Mouse (Mus musculus): ENCODE measurements at regions not wholly inside any gene's neighbourhood (a gene's known extent, or its start where the extent isn't known, plus 50 kb on each side); places are given as distances from the start of the nearest gene placed in this dataset.

DNA sequence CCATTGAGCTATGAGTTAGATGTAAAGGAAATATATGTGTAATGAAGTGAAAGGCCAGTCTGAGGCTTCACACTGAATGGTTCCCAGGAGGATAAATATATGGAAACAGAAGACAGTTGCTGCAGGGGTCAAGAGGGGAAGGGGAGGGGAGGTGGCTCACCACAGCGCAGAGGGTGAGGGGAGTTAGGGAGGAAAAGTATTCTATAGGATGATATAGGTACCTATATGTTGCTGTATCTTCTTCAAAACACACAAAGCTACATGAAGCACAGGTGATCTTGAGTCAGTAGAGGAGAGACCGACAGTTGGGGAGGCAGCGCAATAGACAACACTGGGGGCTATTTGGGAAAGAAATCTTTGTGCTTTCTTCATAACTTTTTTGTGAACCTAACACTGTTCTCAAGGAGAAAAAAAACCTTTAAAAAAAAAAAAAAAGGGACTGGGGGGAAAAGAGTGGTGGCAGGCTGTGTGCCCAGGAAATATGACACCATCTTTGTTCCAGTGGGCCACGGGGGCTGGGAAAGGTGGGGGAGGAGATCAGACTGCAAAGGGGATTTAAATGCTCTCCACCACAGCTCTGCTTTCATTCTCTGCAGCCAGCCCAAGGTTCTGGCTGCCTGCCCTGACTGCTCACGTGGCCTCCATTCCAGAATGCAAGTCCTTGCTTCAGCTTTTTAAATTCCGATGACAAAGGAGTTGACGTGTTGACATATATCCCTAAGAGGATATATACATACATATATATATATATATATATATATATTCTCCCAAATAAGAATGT lies 94.5 kb upstream of the Ankrd1 start:
- H3K9me3 ChIP-seq (replicated peaks): no peaks in the 10 kb centered on the region
- H3K4me3 ChIP-seq (replicated peaks): no peak overlapping the region
- no peak overlapping the region for H3K9ac ChIP-seq
- no peak overlapping the region for H3K4me2 ChIP-seq
- DNase-seq (no peak), ATAC-seq (ENCODE audit: low read depth) (no peak)
- H3K27ac ChIP-seq: no peak overlapping the region
- no peaks in the 10 kb centered on the region for H3K4me1 ChIP-seq (replicated peaks)
- no peaks in the 10 kb centered on the region for H3K36me3 ChIP-seq
- H3K27me3 ChIP-seq: no peaks in the 10 kb centered on the region
- 60% methylated on average over 7 of the region's 7 CpGs for WGBS (ENCODE audit: insufficient replicate concordance)

DNA sequence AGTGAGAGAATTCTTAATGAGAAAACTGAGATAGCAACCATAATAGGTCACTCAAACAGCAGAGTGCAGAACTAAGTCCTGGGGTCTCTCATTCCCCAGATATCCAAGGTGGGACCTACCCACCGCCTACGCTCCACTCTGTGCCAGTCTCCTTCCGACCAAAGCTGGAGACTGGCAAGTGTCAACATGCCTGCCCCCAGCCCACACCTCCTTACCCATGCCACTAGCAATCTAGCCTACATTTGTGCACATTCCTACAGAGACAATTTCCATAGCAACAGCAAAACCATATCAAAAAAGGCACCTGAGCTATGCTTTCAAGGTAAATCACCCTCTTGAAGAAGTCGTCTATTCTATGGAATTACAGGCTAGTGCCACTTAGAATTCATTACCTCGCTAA lies 97.3 kb upstream of the Ankrd1 start:
- Histone ChIP-seq H3K4me1 (replicated peaks) (no peaks in the 10 kb centered on the region), H3K9me3 (replicated peaks) (no peaks in the 10 kb centered on the region), H3K27me3 (no peaks in the 10 kb centered on the region), H3K9ac (no peak overlapping the region), H3K27ac (no peak overlapping the region), H3K4me3 (replicated peaks) (no peak overlapping the region), H3K36me3 (no peaks in the 10 kb centered on the region), H3K4me2 (no peak overlapping the region)
- no peak for ATAC-seq (ENCODE audit: low read depth)
- WGBS (ENCODE audit: insufficient replicate concordance): 71% methylated on average over 5 of the region's 5 CpGs
- DNase-seq: no peak

DNA sequence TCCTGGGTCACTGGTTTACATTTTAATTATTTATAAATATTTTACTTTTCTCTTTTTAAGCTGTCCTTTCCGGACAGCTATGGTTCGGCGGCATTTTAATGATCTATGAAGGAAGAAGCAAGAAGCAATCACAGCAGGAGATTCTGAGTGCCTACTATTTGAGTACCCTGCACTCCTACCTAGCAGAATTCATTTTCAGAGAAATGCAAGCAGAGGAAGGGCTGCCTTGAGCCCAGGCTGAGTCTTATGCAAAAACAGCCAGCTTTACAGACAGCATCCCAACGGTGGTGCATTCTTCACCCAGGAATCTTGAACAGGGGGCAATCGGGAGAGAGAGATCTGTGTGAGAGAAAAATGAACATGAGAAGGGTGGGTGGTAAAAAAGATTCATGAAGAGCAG lies 97.7 kb upstream of the Ankrd1 start:
- Histone ChIP-seq H3K4me3 (replicated peaks) (no peak overlapping the region), H3K9me3 (replicated peaks) (no peaks in the 10 kb centered on the region), H3K4me2 (no peak overlapping the region), H3K9ac (no peak overlapping the region), H3K27ac (no peak overlapping the region), H3K4me1 (replicated peaks) (no peaks in the 10 kb centered on the region), H3K27me3 (no peaks in the 10 kb centered on the region), H3K36me3 (no peaks in the 10 kb centered on the region)
- WGBS (ENCODE audit: insufficient replicate concordance): 67% methylated on average over 5 of the region's 5 CpGs
- DNase-seq (no peak), ATAC-seq (ENCODE audit: low read depth) (no peak)

DNA sequence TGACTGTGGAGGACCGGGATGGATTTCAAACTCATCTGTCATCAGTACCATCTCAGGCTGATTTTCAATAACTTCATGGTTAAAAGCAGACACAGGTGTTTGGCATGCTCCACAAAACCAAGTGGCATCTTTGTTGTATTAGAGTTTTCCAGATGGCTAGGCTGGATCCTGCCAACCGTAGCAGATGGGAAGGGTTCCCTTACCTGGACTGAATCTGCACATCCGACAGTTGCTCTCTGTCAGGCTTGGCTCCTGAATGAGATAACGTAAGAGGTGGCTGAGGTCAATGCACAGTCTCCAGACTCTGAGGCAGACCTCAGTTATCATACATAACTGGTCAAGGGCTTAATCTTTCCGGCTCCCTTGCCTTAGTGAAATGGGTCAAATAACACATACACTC lies 99.0 kb upstream of the Ankrd1 start:
- no peak overlapping the region for H3K4me2 ChIP-seq
- H3K4me1 ChIP-seq (replicated peaks): no peaks in the 10 kb centered on the region
- H3K4me3 ChIP-seq (replicated peaks): no peak overlapping the region
- DNase-seq (no peak), ATAC-seq (ENCODE audit: low read depth) (no peak)
- no peak overlapping the region for H3K27ac ChIP-seq
- WGBS (ENCODE audit: insufficient replicate concordance): 63% methylated on average over 5 of the region's 5 CpGs
- no peaks in the 10 kb centered on the region for H3K36me3 ChIP-seq
- H3K9me3 ChIP-seq (replicated peaks): no peaks in the 10 kb centered on the region
- H3K27me3 ChIP-seq: no peaks in the 10 kb centered on the region
- H3K9ac ChIP-seq: no peak overlapping the region

DNA sequence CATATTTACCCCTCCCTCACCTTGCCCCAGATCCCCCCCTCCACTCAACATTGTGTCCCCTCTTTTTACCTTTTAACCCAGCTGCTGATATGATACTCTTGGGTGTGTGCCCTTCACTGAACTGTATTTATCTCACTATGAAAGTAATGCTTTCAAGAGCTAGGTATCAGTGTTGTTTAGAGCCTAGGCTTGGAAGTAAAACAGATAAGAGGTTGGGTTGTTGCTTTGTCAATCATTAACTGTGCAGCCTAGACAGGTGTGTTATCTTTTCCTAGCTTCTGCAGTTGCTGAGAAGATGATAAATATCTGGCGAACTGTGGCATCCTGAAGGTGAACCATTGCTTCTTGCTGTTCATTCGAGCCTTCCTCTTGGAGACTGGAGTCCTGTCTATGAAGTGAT lies 101.2 kb upstream of the Ankrd1 start:
- no peak for DNase-seq
- H3K4me3 ChIP-seq (replicated peaks): no peak overlapping the region
- no peaks in the 10 kb centered on the region for H3K27me3 ChIP-seq
- H3K4me2 ChIP-seq: no peak overlapping the region
- H3K27ac ChIP-seq: no peak overlapping the region
- no peaks in the 10 kb centered on the region for H3K36me3 ChIP-seq
- no peak overlapping the region for H3K9ac ChIP-seq
- no peaks in the 10 kb centered on the region for H3K4me1 ChIP-seq (replicated peaks)
- 29% methylated on average over 2 of the region's 2 CpGs for WGBS (ENCODE audit: insufficient replicate concordance)
- no peaks in the 10 kb centered on the region for H3K9me3 ChIP-seq (replicated peaks)
- no peak for ATAC-seq (ENCODE audit: low read depth)

DNA sequence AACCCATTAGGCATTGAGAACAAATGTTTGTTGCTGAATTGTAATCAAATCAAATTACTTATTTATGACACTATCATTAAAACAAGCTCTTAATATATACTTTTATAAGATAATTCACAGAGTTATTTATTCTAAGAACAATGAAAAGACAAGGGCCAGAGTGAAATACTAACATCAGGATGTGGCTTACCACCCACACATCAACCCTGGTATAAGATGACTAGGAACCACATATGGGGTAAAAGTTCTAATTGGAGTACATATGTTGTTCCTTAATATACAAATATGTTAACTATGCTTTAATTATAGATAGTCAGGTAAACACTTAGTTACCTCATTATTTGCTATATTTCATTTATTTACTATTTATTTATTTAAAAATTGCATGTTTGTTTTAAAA lies 101.7 kb upstream of the Ankrd1 start:
- no peak for ATAC-seq (ENCODE audit: low read depth)
- Histone ChIP-seq H3K4me2 (no peak overlapping the region), H3K4me1 (replicated peaks) (no peaks in the 10 kb centered on the region), H3K9ac (no peak overlapping the region), H3K4me3 (replicated peaks) (no peak overlapping the region), H3K36me3 (no peaks in the 10 kb centered on the region), H3K27ac (no peak overlapping the region), H3K27me3 (no peaks in the 10 kb centered on the region), H3K9me3 (replicated peaks) (no peaks in the 10 kb centered on the region)
- DNase-seq: no peak

DNA sequence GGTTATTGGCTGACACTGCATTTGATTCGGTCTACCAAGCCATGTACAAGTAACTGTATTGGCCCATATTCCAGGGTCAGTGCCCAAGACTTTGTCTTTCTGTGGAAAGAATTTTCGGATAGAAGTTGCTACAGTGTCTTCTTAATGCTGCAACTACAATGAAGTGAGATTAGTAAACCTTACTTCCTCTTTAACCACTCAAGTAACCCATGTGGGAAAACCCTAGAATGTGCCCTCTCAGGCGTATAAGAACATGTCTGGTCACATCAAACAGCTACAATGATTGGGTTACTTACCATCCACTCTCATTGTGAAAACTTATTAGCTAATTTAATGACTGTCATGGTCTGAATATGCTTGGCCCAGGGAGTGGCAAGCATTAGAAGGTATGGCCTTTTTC lies 102.3 kb upstream of the Ankrd1 start:
- no peaks in the 10 kb centered on the region for H3K4me1 ChIP-seq (replicated peaks)
- ATAC-seq (ENCODE audit: low read depth) (no peak), DNase-seq (no peak)
- WGBS (ENCODE audit: insufficient replicate concordance): 46% methylated on average over 3 of the region's 3 CpGs
- H3K36me3 ChIP-seq: no peaks in the 10 kb centered on the region
- H3K9me3 ChIP-seq (replicated peaks): no peaks in the 10 kb centered on the region
- no peak overlapping the region for H3K4me3 ChIP-seq (replicated peaks)
- H3K27me3 ChIP-seq: no peaks in the 10 kb centered on the region
- no peak overlapping the region for H3K4me2 ChIP-seq
- H3K27ac ChIP-seq: no peak overlapping the region
- no peak overlapping the region for H3K9ac ChIP-seq

DNA sequence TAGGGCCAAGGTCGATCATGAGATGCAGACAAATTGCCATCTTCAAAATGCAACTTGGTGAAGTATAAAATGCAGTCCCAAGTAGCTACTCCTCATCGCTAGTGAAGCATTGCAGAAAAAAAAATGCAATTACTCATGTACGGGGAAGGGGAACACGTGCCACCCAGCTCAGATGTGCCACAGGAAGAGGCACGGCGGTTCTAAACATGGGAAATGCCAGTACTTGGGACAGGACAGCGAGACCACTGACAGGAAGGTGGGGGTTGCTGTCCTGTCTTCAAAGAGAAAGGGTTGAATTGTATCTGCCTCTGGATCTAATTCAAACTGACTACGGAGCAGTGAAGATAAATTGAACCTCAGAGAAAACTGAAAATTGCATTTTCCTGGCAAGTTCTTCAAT lies 104.6 kb upstream of the Ankrd1 start:
- Histone ChIP-seq H3K36me3 (no peaks in the 10 kb centered on the region), H3K27me3 (no peaks in the 10 kb centered on the region), H3K4me2 (no peak overlapping the region), H3K4me1 (replicated peaks) (no peaks in the 10 kb centered on the region), H3K9ac (no peak overlapping the region), H3K9me3 (replicated peaks) (no peaks in the 10 kb centered on the region), H3K27ac (no peak overlapping the region), H3K4me3 (replicated peaks) (no peak overlapping the region)
- 15% methylated on average over 8 of the region's 8 CpGs for WGBS (ENCODE audit: insufficient replicate concordance)
- no peak for ATAC-seq (ENCODE audit: low read depth)
- no peak for DNase-seq

DNA sequence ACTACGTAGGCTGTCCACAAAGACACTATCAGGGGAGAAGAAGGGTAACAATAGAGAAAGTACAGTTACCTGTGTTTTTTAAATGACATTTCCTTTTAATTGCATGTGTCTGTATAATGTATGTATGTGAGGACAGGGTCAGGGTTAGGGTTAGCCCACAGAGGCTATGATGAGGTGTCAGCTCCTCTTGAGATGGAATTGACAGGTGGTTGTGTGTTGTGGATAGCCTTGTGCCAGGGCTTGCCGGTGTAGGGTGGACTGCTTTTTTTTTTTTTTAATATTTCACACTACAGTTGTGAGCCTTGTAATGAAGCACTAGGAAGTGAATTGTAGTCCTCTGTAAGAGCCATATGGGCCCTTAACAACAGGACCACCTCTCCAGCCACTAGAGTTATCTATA lies 105.7 kb upstream of the Ankrd1 start:
- Histone ChIP-seq H3K27me3 (no peaks in the 10 kb centered on the region), H3K4me1 (replicated peaks) (no peaks in the 10 kb centered on the region), H3K4me3 (replicated peaks) (no peak overlapping the region), H3K27ac (no peak overlapping the region), H3K9me3 (replicated peaks) (no peaks in the 10 kb centered on the region), H3K36me3 (no peaks in the 10 kb centered on the region), H3K4me2 (no peak overlapping the region), H3K9ac (no peak overlapping the region)
- WGBS (ENCODE audit: insufficient replicate concordance): 74% methylated on average over 2 of the region's 2 CpGs
- DNase-seq (no peak), ATAC-seq (ENCODE audit: low read depth) (no peak)

DNA sequence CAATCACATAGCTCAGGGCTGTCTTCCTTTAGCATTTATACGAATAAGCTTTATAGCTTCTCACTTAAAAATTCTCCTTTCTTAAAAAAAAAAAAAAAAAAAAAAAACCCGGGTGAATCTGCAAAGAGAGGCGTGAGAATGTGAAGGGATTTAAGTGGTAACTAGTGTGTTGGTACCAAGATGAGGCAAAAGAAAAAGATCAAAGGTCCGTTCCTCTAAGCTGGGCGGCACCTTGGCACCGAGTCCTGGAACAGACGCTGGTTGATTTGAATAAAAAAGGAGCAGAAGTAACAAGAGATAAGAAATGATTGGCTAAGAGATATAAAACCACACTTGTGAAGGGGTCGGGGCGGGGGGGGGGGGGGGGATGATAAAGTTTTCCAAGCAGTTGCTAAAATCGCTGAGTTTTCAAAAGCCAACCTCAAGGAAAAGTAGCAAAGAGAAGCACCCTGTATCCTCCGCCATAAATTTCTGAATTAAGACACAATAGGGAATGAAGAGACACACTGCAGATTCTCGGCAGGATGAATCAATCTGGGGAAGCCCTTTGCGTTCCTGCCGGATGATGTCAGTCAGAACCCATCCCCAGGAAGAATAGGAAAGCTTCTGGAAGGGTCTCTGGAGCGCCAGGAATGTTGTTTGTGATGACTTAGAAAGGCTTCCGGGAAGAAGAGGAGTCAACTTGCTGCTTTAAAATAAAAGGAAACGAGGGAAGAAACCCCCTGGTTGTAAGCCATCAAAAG lies 107.7 kb upstream of the Ankrd1 start:
- Histone ChIP-seq H3K4me1 (replicated peaks) (no peaks in the 10 kb centered on the region), H3K36me3 (no peaks in the 10 kb centered on the region), H3K4me3 (replicated peaks) (no peak overlapping the region), H3K9me3 (replicated peaks) (no peaks in the 10 kb centered on the region), H3K27ac (no peak overlapping the region), H3K9ac (no peak overlapping the region), H3K4me2 (no peak overlapping the region), H3K27me3 (no peaks in the 10 kb centered on the region)
- ATAC-seq (ENCODE audit: low read depth) (no peak), DNase-seq (no peak)
- WGBS (ENCODE audit: insufficient replicate concordance): 16% methylated on average over 17 of the region's 17 CpGs

DNA sequence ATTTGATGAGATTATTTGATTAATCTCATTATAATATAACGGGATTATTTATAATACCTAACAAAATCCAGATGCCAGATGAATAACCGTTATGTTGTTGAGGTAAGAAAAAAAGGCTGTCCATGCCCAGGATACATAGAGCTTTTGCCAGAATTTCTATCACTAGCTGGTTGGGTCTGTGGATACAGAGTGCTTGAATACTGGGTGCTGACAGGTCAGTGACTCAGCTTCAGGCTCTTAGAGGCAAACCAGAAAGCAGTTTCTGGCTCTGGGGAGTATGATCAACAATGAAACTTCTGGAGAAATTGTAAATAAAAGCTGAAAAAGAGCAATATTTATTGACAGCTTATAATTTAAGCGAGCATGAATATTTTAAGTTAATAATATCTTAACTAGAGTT lies 109.4 kb upstream of the Ankrd1 start:
- Histone ChIP-seq H3K27me3 (no peaks in the 10 kb centered on the region), H3K9me3 (replicated peaks) (no peaks in the 10 kb centered on the region), H3K36me3 (no peaks in the 10 kb centered on the region), H3K9ac (no peak overlapping the region), H3K27ac (no peak overlapping the region), H3K4me2 (no peak overlapping the region), H3K4me3 (replicated peaks) (no peak overlapping the region), H3K4me1 (replicated peaks) (no peaks in the 10 kb centered on the region)
- no peak for ATAC-seq (ENCODE audit: low read depth)
- no peak for DNase-seq
- 68% methylated on average over 3 of the region's 3 CpGs for WGBS (ENCODE audit: insufficient replicate concordance)

DNA sequence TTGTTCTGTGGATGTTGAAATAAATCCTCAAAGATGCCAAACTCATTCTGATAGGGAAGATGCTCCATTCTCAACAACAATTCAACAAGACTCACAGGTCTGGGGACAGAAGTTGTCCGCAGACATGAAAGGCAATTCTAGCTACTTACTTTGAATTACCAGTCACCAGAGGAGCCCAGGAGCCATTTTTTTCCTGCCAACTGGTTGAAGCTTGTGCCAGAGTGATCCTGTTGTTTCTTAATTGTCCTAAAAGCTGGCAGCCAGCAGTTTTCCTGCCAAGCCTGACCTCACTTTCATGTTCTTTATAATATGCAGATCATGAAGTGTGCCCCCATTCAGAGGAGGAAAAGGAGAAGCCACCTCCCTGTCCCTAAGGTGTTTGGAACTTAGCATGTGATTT lies 110.0 kb upstream of the Ankrd1 start:
- DNase-seq: no peak
- H3K4me3 ChIP-seq (replicated peaks): no peak overlapping the region

More for the DNA sequence above, 110.0 kb upstream of the Ankrd1 start:
- ATAC-seq (ENCODE audit: low read depth): no peak
- H3K27ac ChIP-seq: no peak overlapping the region
- 73% methylated on average over 1 of the region's 1 CpGs for WGBS (ENCODE audit: insufficient replicate concordance)
- no peak overlapping the region for H3K4me2 ChIP-seq
- H3K4me1 ChIP-seq (replicated peaks): no peaks in the 10 kb centered on the region
- no peaks in the 10 kb centered on the region for H3K9me3 ChIP-seq (replicated peaks)
- H3K9ac ChIP-seq: no peak overlapping the region
- H3K27me3 ChIP-seq: no peaks in the 10 kb centered on the region
- no peaks in the 10 kb centered on the region for H3K36me3 ChIP-seq

All from liver, embryonic 13.5 days (tissue).